Mouse (Mus musculus) heart, embryonic 10.5 days (tissue): ENCODE measurements around the gene Tph2. TPM values are rescaled to one million over a fixed set of nuclear protein-coding genes. Genes with fewer than 3 reads are reported as not detected.

Experiments used
- DNase-seq: peaks from one replicate; pipeline ENCODE4 v3.0.0-alpha.2; 2017; ENCODE audit warnings: low spot score
- H3K27ac ChIP-seq: fragments of 300-500 bp; sonication (generic); 2 replicates; pipeline ENCODE4 v1.5.1; 2016; ENCODE audit warnings: mild to moderate bottlenecking
- H3K27me3 ChIP-seq: fragments of 300-500 bp; sonication (generic); 2 replicates; pipeline ENCODE4 v1.6.1; 2016; ENCODE audit warnings: mild to moderate bottlenecking; ENCODE audit not compliant: poor library complexity, insufficient read depth, severe bottlenecking
- H3K36me3 ChIP-seq: fragments of 300-500 bp; sonication (generic); 2 replicates; pipeline ENCODE4 v1.6.1; 2016; ENCODE audit warnings: mild to moderate bottlenecking, moderate library complexity
- H3K4me1 ChIP-seq: fragments of 300-500 bp; sonication (generic); 2 replicates; pipeline ENCODE4 v1.6.1; 2016; ENCODE audit warnings: mild to moderate bottlenecking
- H3K4me3 ChIP-seq: fragments of 300-500 bp; sonication (generic); 2 replicates; pipeline ENCODE4 v1.5.1; 2016; ENCODE audit warnings: mild to moderate bottlenecking, moderate library complexity
- H3K9me3 ChIP-seq: fragments of 300-500 bp; sonication (generic); 2 replicates; pipeline ENCODE4 v1.6.1; 2016; ENCODE audit warnings: mild to moderate bottlenecking, moderate library complexity
- WGBS: fragments of 180-500 bp; shearing (Covaris S2); methylation state at CpG from one replicate; pipeline ENCODE4 v1.1.7; 2016; 5-methylcytosine and 5-hydroxymethylcytosine counted together
- polyA plus RNA-seq: library from polyadenylated mRNA; unstranded; fragments of >200 nt; fragmentation: Nextera tagmentation; extraction: Ambion mirVana; gene quantifications from 2 replicates; pipeline ENCODE4 v1.2.1, GENCODE M21; 2016

The Tph2 gene
- polyA plus RNA-seq, 1 experiment from 2014 or later, result not detected

DNA sequence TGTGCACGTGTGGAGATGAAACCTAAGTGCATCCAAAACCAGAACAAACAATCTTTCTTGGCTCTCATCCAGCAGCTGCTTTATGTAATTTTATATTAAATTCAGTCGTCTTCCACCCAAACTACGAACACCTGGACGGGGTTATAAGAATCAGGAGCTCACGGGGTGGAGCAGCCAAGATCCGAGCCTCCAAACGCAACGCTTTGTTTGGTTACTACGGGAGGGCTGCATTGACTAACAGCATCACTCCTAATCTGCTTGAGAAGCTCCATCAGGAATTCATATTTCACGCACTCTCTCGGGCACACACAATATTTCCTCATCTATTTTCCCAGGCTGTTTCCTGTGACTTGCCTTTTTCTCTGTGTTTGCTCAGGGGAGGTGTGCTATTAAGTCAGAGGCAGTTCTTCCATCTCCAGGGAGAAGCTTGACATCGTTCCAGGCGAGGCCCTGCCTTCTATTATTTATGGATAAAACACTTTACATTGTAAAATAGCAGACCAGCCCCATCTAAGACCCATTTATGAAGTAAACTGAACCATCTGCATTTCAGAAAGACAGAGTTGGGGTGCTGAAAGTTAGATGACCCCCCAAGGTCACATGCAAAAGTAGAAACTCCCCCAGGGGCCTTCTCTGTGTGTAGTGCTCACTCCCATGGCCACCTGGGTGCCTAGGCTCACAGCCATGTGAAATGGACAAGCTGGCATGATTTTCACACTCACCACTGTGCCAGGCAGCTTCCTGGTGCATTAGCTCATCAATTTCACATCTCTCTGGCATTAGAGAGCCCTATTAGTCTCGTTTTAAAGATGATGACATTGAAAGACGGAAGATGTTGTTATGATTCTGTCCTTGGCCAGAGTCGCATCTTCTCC lies 76.9 kb downstream of the Tph2 start:
- no peaks in the 10 kb centered on the region for H3K9me3 ChIP-seq
- no peaks in the 10 kb centered on the region for H3K36me3 ChIP-seq
- no peak for DNase-seq
- no peaks in the 10 kb centered on the region for H3K4me1 ChIP-seq
- 84% methylated on average over 16 of the region's 16 CpGs for WGBS
- H3K27ac ChIP-seq, result no peak overlapping the region
- H3K27me3 ChIP-seq, result no peaks in the 10 kb centered on the region
- H3K4me3 ChIP-seq, result no peak overlapping the region

DNA sequence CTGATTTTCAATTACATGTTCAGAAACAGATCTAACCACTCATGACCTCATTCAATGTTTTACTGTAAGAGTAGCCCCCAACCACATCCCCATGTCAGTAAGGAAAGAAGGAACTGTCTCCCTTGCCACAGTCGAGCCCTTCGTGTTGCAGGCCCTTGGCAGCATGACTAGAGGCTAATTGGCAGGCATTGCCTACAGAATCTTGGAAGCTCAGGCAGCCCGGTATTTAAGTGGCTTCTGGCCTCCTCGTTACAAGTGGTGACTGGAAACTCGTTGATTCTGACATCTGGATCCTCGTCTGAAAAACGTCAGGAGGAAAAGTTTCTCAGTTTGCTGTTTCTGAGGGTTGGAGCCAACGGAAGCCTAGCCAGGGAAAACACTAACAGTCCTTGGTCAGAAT lies 80.6 kb downstream of the Tph2 start:
- Histone ChIP-seq H3K27me3 (no peaks in the 10 kb centered on the region), H3K4me1 (no peaks in the 10 kb centered on the region), H3K9me3 (no peaks in the 10 kb centered on the region), H3K36me3 (no peaks in the 10 kb centered on the region), H3K27ac (no peak overlapping the region), H3K4me3 (no peak overlapping the region)
- no peak for DNase-seq
- 60% methylated on average over 8 of the region's 8 CpGs for WGBS

DNA sequence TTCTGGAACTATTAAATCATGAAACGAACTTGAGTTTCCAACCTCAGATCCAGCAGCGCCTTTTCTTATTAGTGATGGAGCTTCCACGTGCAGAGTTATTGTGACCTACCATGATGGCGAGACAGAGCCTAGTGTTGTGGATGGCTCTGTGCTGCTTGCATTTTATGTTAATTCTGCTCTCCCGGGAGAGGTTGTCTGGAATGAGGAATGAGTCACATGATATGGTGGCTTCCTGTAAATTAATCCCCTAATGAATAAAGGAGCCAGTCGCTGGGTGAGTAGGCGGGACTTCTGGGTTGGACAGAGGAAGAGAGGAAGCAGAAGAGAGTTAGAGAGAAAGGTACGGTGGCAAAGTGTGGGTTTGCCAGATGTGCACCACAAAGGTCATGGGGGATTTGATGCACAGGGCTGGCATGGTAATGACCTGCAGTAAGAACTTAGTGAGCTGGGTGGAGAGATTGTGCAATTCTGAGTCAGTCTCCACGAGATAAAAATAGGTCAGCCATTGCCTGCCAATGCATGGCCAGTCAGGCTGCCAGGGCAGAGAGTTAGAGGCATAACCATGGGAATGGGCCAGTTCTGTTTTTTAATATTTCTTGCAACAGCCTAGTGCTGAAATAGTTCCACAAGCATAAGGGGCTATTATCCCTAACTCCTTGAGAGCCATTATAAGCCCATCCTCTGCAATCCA lies 84.8 kb downstream of the Tph2 start:
- no peak for DNase-seq
- Histone ChIP-seq H3K27me3 (no peaks in the 10 kb centered on the region), H3K36me3 (no peaks in the 10 kb centered on the region), H3K27ac (no peak overlapping the region), H3K4me1 (no peaks in the 10 kb centered on the region), H3K4me3 (no peak overlapping the region), H3K9me3 (no peaks in the 10 kb centered on the region)
- WGBS, result 71% methylated on average over 9 of the region's 9 CpGs

DNA sequence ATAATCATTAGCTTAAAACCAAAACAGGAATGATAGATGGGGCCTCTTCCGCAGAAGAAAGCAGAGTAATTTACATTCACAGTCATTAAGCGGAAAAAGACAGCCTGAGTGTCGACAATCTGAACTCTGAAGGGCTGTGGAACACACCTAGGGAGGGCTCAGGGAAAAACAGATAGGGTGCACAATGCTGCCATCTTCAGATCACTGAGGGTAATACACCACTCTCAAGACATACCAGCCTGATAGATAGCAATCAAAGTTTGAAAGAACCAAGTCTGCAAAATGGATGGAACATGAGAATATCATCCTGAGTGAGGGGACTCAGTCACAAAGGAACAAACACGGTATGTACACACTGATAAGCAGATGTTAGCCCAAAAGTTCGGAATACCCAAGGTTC lies 87.7 kb downstream of the Tph2 start:
- Histone ChIP-seq H3K4me1 (no peaks in the 10 kb centered on the region), H3K4me3 (no peak overlapping the region), H3K27me3 (no peaks in the 10 kb centered on the region), H3K27ac (no peak overlapping the region), H3K36me3 (no peaks in the 10 kb centered on the region), H3K9me3 (no peaks in the 10 kb centered on the region)
- no peak for DNase-seq
- 17% methylated on average over 5 of the region's 5 CpGs for WGBS

DNA sequence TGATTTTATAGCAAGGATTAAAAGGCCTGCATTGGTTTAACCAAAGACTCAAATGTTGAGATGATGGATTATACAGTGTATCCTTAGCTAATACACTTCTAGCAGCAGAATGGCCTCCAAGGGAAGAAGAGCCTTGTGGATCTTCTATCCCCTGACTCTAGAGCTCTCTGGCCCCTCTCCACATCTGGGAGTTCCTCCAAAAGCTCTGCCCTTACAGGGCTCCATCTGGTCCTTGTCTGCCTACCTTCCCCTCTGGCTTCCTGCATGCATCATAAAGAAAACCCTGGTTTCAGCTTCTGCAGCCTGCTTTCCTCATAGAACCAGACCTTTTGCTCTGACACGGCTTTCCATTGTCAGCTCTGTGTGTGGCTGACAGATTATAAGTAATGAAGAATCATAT lies 88.6 kb downstream of the Tph2 start:
- Histone ChIP-seq H3K27me3 (no peaks in the 10 kb centered on the region), H3K4me3 (no peak overlapping the region), H3K4me1 (no peaks in the 10 kb centered on the region), H3K27ac (no peak overlapping the region), H3K9me3 (no peaks in the 10 kb centered on the region), H3K36me3 (no peaks in the 10 kb centered on the region)
- 76% methylated on average over 1 of the region's 1 CpGs for WGBS
- no peak for DNase-seq

DNA sequence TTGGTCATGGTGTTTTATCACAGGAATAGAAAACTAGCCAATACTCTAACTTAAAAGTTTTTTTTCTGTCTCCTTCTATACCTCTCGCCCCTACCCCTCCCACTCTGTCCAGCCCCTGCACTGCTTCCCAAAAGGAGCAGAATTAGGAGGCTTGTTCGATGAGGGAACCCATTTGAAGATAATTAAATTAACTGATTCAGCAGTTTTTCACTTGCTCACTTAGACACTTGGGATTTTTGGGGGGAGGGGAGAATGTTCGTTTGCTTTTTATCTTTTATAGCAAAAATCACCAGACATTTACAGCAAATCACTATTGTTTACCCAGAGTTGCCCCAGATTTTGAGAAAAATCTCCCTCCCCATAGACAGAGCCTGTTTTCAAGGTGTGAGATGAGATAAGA lies 106.6 kb downstream of the Tph2 start:
- H3K4me1 ChIP-seq, result no peaks in the 10 kb centered on the region
- no peak overlapping the region for H3K27ac ChIP-seq
- H3K27me3 ChIP-seq, result no peaks in the 10 kb centered on the region
- no peaks in the 10 kb centered on the region for H3K9me3 ChIP-seq
- WGBS, result 71% methylated on average over 3 of the region's 3 CpGs
- no peaks in the 10 kb centered on the region for H3K36me3 ChIP-seq
- DNase-seq, result no peak
- H3K4me3 ChIP-seq, result no peak overlapping the region

DNA sequence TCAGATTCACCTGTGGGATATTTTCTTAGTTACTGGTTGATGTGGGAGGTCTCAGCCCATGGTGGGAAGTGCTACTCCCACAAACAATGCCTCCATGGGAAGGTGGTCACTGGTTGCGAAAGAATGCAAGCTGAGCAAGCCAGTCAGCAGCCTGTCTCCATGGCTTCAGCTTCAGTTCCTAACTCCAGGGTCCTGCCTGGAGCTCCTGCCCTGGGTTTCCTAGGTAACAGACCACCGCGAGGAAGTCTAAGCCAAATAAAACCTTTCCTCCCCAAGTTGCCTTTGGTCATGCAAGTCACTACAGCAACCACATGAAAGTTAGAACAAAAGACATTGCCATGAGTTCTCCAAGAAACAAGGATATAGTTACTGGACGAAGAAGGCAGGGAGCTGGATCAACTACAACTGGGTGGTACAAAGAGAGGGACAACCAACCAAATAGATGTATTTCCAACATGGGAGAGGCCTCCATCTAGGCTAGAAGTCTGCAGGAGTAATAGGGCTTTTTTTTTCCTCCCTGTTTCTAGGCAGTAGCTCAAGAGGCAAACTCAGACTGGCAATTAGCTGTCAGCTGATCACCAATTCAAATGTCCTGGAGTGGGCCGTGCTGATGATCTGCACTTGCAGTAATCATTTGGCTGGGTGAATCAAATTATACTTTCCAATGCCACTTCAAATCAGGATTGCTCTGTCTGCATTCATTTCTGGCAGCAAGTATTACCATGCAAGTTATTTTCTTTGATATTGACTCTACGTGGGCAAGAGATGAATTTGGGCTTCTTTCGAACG lies 115.5 kb downstream of the Tph2 start:
- H3K36me3 ChIP-seq, result no peaks in the 10 kb centered on the region
- no peak overlapping the region for H3K27ac ChIP-seq
- no peaks in the 10 kb centered on the region for H3K9me3 ChIP-seq
- no peak for DNase-seq
- no peak overlapping the region for H3K4me3 ChIP-seq
- WGBS, result 86% methylated on average over 8 of the region's 8 CpGs
- H3K4me1 ChIP-seq, result no peaks in the 10 kb centered on the region
- H3K27me3 ChIP-seq, result no peaks in the 10 kb centered on the region

DNA sequence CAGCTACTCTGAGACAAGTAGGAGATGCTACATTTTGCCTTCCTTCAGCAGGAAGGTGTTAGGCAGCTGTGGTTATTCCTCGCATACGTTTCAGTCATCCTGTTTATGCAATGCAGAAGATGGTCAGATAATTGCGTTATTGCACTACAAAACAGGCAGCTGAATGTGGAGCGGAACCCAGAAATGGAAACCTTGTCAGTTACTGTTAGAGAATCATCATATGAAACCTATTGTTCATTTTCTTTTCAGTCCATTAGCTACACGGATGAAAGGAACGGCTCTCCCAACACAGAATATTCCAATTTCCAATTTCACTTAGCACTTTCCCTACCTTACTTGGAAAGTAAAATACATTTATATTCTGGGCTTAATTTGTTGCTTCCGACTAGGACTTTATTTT lies 120.9 kb downstream of the Tph2 start:
- DNase-seq, result no peak
- WGBS, result 88% methylated on average over 7 of the region's 7 CpGs
- H3K27me3 ChIP-seq, result no peaks in the 10 kb centered on the region
- no peaks in the 10 kb centered on the region for H3K4me1 ChIP-seq
- no peaks in the 10 kb centered on the region for H3K36me3 ChIP-seq
- H3K9me3 ChIP-seq, result no peaks in the 10 kb centered on the region
- no peak overlapping the region for H3K4me3 ChIP-seq
- H3K27ac ChIP-seq, result no peak overlapping the region

DNA sequence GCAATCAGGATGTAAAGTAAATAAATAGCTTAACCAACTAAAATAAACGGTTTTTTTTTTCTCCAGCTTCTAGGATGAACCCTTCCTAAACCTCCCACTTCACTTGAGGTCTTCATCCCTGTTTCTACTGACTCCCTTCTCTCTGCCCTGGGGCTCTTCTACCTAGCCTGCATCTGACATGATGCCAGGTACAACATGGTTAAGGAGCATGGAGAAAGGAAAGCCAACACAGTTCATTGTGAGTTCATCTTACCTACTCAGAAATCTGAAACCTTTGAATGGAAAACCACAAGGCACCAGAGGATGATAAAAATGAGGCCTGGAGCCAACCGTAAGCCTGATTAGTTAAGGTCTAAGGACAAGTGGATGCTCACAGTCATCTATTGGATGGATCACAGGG lies 123.3 kb downstream of the Tph2 start:
- no peaks in the 10 kb centered on the region for H3K27me3 ChIP-seq
- no peak overlapping the region for H3K27ac ChIP-seq
- no peaks in the 10 kb centered on the region for H3K9me3 ChIP-seq
- H3K4me1 ChIP-seq, result no peaks in the 10 kb centered on the region
- H3K36me3 ChIP-seq, result no peaks in the 10 kb centered on the region
- no peak for DNase-seq
- H3K4me3 ChIP-seq, result no peak overlapping the region
- WGBS, result 60% methylated on average over 2 of the region's 2 CpGs

DNA sequence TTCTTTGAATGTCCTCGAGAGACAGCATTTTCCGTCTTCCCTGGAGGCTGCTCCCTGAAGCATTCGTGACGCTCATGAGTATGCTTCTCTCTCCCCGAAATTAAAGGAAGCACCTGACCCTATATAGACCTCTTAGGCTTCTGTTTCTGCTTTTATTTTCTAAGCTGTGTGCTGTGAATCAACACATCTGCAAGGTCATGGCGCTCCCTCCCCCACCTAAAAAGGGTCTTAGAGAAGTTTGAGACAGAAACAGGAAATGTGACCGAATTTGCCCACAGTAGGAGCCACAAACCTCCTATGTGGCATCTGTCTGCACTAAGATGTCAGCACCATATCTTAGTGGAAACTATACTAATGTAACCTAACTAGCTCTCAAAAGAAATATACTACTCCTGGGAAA lies 124.1 kb downstream of the Tph2 start:
- WGBS, result 78% methylated on average over 7 of the region's 7 CpGs
- no peaks in the 10 kb centered on the region for H3K4me1 ChIP-seq
- no peak overlapping the region for H3K4me3 ChIP-seq
- no peak for DNase-seq
- H3K27ac ChIP-seq, result no peak overlapping the region
- no peaks in the 10 kb centered on the region for H3K9me3 ChIP-seq
- H3K27me3 ChIP-seq, result no peaks in the 10 kb centered on the region
- no peaks in the 10 kb centered on the region for H3K36me3 ChIP-seq

DNA sequence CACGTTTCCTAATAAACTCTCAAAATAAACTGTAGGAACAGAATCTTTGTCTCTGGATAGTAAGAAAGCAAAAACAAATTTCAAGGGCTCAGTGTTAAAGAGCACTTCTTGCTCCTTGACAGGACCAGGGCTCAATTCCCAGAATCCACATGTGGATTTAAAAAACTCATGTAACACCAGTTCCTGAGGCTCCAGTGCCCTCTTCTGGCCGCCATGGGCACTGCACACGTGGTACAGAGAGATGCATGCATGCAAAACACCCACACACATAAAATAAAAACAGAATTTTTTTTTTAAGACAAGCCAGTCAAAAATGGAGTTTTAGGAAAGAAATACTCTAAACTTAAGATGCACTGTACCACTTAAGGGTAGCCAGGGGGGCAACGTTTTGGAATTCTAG lies 133.2 kb downstream of the Tph2 start:
- H3K36me3 ChIP-seq, result no peaks in the 10 kb centered on the region
- H3K4me3 ChIP-seq, result no peak overlapping the region
- no peaks in the 10 kb centered on the region; the same call in 1 of the 2 replicates for H3K9me3 ChIP-seq
- H3K4me1 ChIP-seq, result no peaks in the 10 kb centered on the region
- WGBS, result 48% methylated on average over 4 of the region's 4 CpGs
- no peak overlapping the region for H3K27ac ChIP-seq
- no peak for DNase-seq
- H3K27me3 ChIP-seq, result no peaks in the 10 kb centered on the region

DNA sequence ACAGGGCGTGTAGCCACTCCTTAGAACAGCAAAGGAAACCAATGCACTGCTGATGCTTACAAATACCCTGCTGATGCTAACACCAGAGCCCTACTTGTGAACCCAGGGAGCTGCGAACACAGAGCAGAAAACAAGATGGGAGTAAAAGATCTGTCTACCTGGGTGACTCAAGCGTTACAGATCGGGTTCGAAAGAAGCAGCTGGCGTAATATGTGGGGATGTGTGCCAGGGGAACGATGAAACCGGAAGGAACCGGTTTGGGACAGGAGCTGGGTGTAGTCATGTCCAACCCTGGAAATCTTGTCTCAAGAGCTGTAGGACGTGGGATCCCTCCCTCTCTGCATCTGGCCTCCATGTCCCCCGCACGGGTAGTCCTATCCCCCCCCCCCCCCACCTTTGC lies 134.1 kb downstream of the Tph2 start:
- no peaks in the 10 kb centered on the region for H3K27me3 ChIP-seq
- no peak overlapping the region for H3K4me3 ChIP-seq
- H3K4me1 ChIP-seq, result no peaks in the 10 kb centered on the region
- H3K36me3 ChIP-seq, result no peaks in the 10 kb centered on the region
- no peak for DNase-seq
- no peaks in the 10 kb centered on the region; the same call in 1 of the 2 replicates for H3K9me3 ChIP-seq
- WGBS, result 86% methylated on average over 12 of the region's 12 CpGs
- no peak overlapping the region for H3K27ac ChIP-seq

DNA sequence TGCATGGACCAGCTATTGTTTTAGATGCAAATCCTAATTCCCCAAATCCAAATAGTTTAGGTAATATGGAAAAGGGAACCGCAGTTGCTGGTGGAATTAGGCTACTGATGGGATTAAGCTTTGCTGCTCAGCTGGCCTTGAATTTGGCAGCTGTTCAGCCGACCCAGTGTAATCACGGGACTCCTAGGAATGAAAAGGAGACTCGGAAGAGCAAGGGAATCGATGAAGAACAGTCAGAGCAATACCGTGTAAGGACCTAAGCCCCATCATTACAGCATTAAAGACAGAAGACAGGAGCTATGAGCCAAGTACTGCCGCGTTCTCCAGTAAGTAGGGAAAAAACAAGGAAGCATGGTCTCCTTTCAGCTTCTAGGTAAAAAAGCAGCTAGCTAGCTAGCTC lies 134.6 kb downstream of the Tph2 start:
- H3K4me3 ChIP-seq, result no peak overlapping the region
- H3K36me3 ChIP-seq, result no peaks in the 10 kb centered on the region
- no peak overlapping the region for H3K27ac ChIP-seq
- 72% methylated on average over 8 of the region's 8 CpGs for WGBS
- DNase-seq, result no peak
- no peaks in the 10 kb centered on the region for H3K27me3 ChIP-seq
- no peaks in the 10 kb centered on the region; the same call in 1 of the 2 replicates for H3K9me3 ChIP-seq
- no peaks in the 10 kb centered on the region for H3K4me1 ChIP-seq
